ENCODE assay signal across 16 mouse cellular contexts in the genomic region with DNA sequence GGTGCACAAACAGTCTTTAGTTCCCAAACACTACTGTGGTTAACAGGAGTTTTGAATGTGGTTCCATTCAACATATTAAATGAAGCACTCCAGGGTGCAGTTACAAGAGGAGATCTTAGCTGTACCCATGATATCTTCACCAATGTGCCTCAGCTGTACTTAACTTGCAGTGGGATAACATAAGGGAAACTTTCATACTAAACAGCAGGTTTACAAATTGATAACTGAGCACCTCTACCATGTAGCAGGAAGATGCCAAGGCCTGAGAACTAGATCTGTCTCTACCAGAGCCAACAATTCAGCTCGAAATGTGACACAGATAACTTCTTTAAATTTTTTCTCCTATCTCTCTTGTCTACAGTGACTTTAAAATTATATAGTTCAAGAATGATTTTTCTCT.
"Had no signal": no experiment of that assay in that cellular context is flagged by ENCODE, and none has a peak within 500 bp of the region (broad histone marks: within the 10 kb centered on the region; RNA-seq: fewer than 3 reads in every experiment).

No protein-coding gene starts in this region.

- H3K9me3 ChIP-seq: neural tube, embryonic 13.5 days; neural tube, embryonic 15.5 days; stomach, embryonic 15.5 days had no signal

- DNase-seq: retina, postnatal 1 day; right cerebral cortex, adult 18-20 months; right cerebral cortex, postnatal 14 days; right cerebral cortex, postnatal 25 days; right cerebral cortex, postnatal 4 days; spleen, adult 18-20 months; thymus, adult 18-20 months; thymus, adult 2 months; thymus, postnatal 14 days; thymus, postnatal 25 days; thymus, postnatal 36 days; thymus, postnatal 4 days had no signal

- H3K27me3 ChIP-seq: neural tube, embryonic 13.5 days; neural tube, embryonic 15.5 days; stomach, embryonic 15.5 days had no signal

- H3K4me3 ChIP-seq: neural tube, embryonic 13.5 days; neural tube, embryonic 15.5 days; stomach, embryonic 15.5 days had no signal

- H3K27ac ChIP-seq: neural tube, embryonic 13.5 days; neural tube, embryonic 15.5 days; stomach, embryonic 15.5 days; stomach, postnatal 0 days had no signal

- H3K36me3 ChIP-seq: neural tube, embryonic 13.5 days; stomach, embryonic 15.5 days had no signal

- H3K4me1 ChIP-seq: neural tube, embryonic 13.5 days; neural tube, embryonic 15.5 days; stomach, embryonic 15.5 days had no signal

- H3K9ac ChIP-seq: neural tube, embryonic 13.5 days; neural tube, embryonic 15.5 days; stomach, embryonic 15.5 days had no signal
